Comparison of ENCODE assay signal across 16 mouse cellular contexts in the genomic region with DNA sequence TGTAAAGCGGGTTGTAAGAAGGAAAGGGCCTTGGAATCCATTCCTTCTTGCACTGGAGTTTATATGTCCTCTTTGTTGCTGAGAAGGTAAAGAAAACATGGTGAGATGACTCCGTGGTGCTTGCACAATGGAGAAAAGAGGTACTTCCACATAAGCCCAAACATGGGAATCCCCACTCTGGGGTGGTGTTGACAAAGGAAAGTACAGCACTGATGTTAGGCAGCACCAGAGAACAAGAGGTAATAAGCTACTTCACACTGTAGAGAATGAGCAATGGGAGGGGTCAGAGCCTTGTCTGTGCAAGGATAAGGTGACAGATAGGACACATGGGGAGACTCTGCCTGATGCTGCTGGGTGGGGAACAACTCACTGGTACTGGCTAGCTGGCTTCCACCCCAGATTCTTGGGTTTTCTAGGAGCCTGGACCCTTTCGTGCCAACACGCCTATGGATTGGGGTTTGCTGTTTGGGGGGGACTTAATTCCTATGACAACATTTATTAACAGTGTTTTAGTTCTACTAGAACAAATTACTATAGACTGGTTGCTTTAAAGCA. TPM values are rescaled to one million over a fixed set of nuclear protein-coding genes. Genes with fewer than 3 reads are reported as not detected.
DNase-seq lines count a peak whose midpoint lies in the region; ATAC-seq and TF ChIP-seq lines count a peak whose summit lies in the region.
"Had no signal": no experiment of that assay in that cellular context is flagged by ENCODE, and none has a peak within 500 bp of the region (broad histone marks: within the 10 kb centered on the region; RNA-seq: fewer than 3 reads in every experiment).

No protein-coding gene starts in this region.

- H3K9me3 ChIP-seq in lung, postnatal 0 days (ENCODE audit: low read length): no peaks in the 10 kb centered on the region
- no peaks in the 10 kb centered on the region for H3K9me3 ChIP-seq in liver, postnatal 0 days (ENCODE audit: low read length)
- H3K9me3 ChIP-seq: heart, embryonic 12.5 days had no signal

- H3K4me1 ChIP-seq in lung, postnatal 0 days (ENCODE audit: insufficient read depth, low read depth, low read length): no peaks in the 10 kb centered on the region
- H3K4me1 ChIP-seq in liver, postnatal 0 days (ENCODE audit: insufficient read depth): 0 out of 2 replicates have a peak, but pooled peaks cover 3% of the 10 kb centered on the region

- no peaks in the 10 kb centered on the region for H3K36me3 ChIP-seq in lung, postnatal 0 days (ENCODE audit: insufficient read depth, low read length)
- H3K36me3 ChIP-seq in liver, postnatal 0 days (replicated peaks; ENCODE audit: insufficient read depth, low read length): no peaks in the 10 kb centered on the region
- H3K36me3 ChIP-seq: heart, embryonic 12.5 days had no signal

- no peak overlapping the region for H3K4me2 ChIP-seq in lung, postnatal 0 days (replicated peaks; ENCODE audit: low read depth, low read length)
- no peak overlapping the region for H3K4me2 ChIP-seq in liver, postnatal 0 days (ENCODE audit: low read depth, low read length)
- H3K4me2 ChIP-seq: heart, embryonic 12.5 days had no signal

- no peak for TF ChIP-seq EP300 in lung, postnatal 0 days (IDR thresholded peaks at IDR 0.05)
- no peak for TF ChIP-seq EP300 in liver, postnatal 0 days (IDR thresholded peaks at IDR 0.05; ENCODE audit: low read depth)

- H3K9ac ChIP-seq in lung, postnatal 0 days (replicated peaks; ENCODE audit: low read depth): no peak overlapping the region
- no peak overlapping the region for H3K9ac ChIP-seq in liver, postnatal 0 days (replicated peaks)
- H3K9ac ChIP-seq: heart, embryonic 12.5 days; liver, embryonic 14.5 days had no signal

- ATAC-seq in lung, postnatal 0 days: peak; percentile 41; the same call in 1 of the 2 replicates
- ATAC-seq in CD4-positive, CD25-positive, alpha-beta regulatory T cell, adult 4 months: peak; percentile 56
- ATAC-seq in liver, postnatal 0 days: peak; percentile 51; the same call in 1 of the 2 replicates
- ATAC-seq: forebrain, embryonic 16.5 days; intestine, postnatal 0 days had no signal

- DNase-seq in lung, postnatal 0 days (ENCODE audit: low spot score): peak; percentile 49
- DNase-seq in lung, postnatal 14 days: no peak
- DNase-seq in liver, postnatal 0 days: no peak
- DNase-seq in natural killer cell, adult 2 months (ENCODE audit: low spot score in 2 of 2): peak; percentile 66 to 79
- DNase-seq in cerebellum, postnatal 4 days (ENCODE audit: low spot score in 2 of 2): no peak
- no peak for DNase-seq in urinary bladder, postnatal 25 days (ENCODE audit: low spot score)
- DNase-seq: adrenal gland, postnatal 25 days; embryo, embryonic 11 days; gastrocnemius, postnatal 14 days had no signal

- TF ChIP-seq CTCF in lung, postnatal 0 days (IDR thresholded peaks at IDR 0.05): no peak
- no peak for TF ChIP-seq CTCF in liver, postnatal 0 days (IDR thresholded peaks at IDR 0.05; ENCODE audit: low read depth)

- H3K27ac ChIP-seq in lung, postnatal 0 days (ENCODE audit: low read length): no peak overlapping the region
- peak overlapping the region; percentile 44 for H3K27ac ChIP-seq in liver, postnatal 0 days (ENCODE audit: low read depth)
- H3K27ac ChIP-seq: liver, embryonic 14.5 days had no signal

- no peaks in the 10 kb centered on the region for H3K27me3 ChIP-seq in lung, postnatal 0 days (replicated peaks; ENCODE audit: insufficient read depth, low read length)
- H3K27me3 ChIP-seq in liver, postnatal 0 days (ENCODE audit: insufficient read depth, low read length): no peaks in the 10 kb centered on the region
- H3K27me3 ChIP-seq: heart, embryonic 12.5 days had no signal

- WGBS in lung, postnatal 0 days: 77% methylated on average over 4 of the region's 4 CpGs
- WGBS in liver, postnatal 0 days (ENCODE audit: insufficient replicate concordance): 75% methylated on average over 4 of the region's 4 CpGs

- H3K4me3 ChIP-seq in lung, postnatal 0 days (ENCODE audit: low read depth, low read length): no peak overlapping the region
- no peak overlapping the region for H3K4me3 ChIP-seq in liver, postnatal 0 days (ENCODE audit: low read depth, low read length)
- H3K4me3 ChIP-seq: heart, embryonic 12.5 days had no signal

RNA-seq across cellular contexts. Expression of a gene that starts 49.6 kb away (rescaled TPM):
- 0.33 and 0.39 TPM in 2 replicates for polyA plus RNA-seq in lung, postnatal 0 days (2015; fragmentation: Nextera tagmentation; extraction: Ambion mirVana)
- polyA plus RNA-seq in CD4-positive, CD25-positive, alpha-beta regulatory T cell, adult 4 months (2017; shearing (Covaris generic)): under 1 TPM; 0.28 to 0.96 TPM
- not detected in 2 replicates for polyA plus RNA-seq in liver, postnatal 0 days (2015; fragmentation: Nextera tagmentation; extraction: Ambion mirVana)
- polyA plus RNA-seq: forebrain, embryonic 16.5 days; heart, embryonic 12.5 days; hindbrain, embryonic 11.5 days; intestine, postnatal 0 days; liver, embryonic 14.5 days; midbrain, postnatal 0 days had no signal

Comparison
In these comparisons a context has a peak if more than half of its experiments do, and no peak if none do; other contexts are left out.
1. DNase-seq: peak in lung, postnatal 0 days (single experiment) and natural killer cell, adult 2 months (2 of 2); none in lung, postnatal 14 days (single experiment), liver, postnatal 0 days (single experiment), cerebellum, postnatal 4 days (0 of 2) and urinary bladder, postnatal 25 days (single experiment).
2. Peak in every context shown above with its lines, with median percentiles within 50 percentile points of each other: ATAC-seq.